ENCODE assay signal across 9 mouse cellular contexts in genomic region chr4:41498921-41499391, GRCm38 (mm10). TPM values are rescaled to one million over a fixed set of nuclear protein-coding genes. Genes with fewer than 3 reads are reported as not detected.
DNase-seq lines count a peak whose midpoint lies in the region; TF ChIP-seq lines count a peak whose summit lies in the region.
"Had no signal": no experiment of that assay in that cellular context is flagged by ENCODE, and none has a peak within 500 bp of the region (broad histone marks: within the 10 kb centered on the region; RNA-seq: fewer than 3 reads in every experiment).

No protein-coding gene starts in this region.

- H3K4me1 ChIP-seq in brown adipose tissue, adult 24 weeks (ENCODE audit: control insufficient read depth, insufficient read depth, insufficient read length, low read length), result peaks cover 8% of the 10 kb centered on the region; the same call in 1 of the 2 replicates
- peaks cover 44% of the 10 kb centered on the region for H3K4me1 ChIP-seq in midbrain, embryonic 10.5 days

- H3K27me3 ChIP-seq in midbrain, embryonic 10.5 days (ENCODE audit: low read depth, poor library complexity, severe bottlenecking), result peaks cover 89% of the 10 kb centered on the region

- intact Hi-C loops in gastrocnemius, adult 2 months (cut with DNase I), result no loop called here

- peak overlapping the region; percentile 99 for H3K27ac ChIP-seq in gastrocnemius, adult 2 months
- H3K27ac ChIP-seq in brown adipose tissue, adult 24 weeks (replicated peaks; ENCODE audit: low read depth, low read length), result no peak overlapping the region
- no peak overlapping the region for H3K27ac ChIP-seq in midbrain, embryonic 10.5 days (replicated peaks)

- peaks cover 14% of the 10 kb centered on the region for H3K36me3 ChIP-seq in midbrain, embryonic 10.5 days

- no peaks in the 10 kb centered on the region for H3K9me3 ChIP-seq in midbrain, embryonic 10.5 days (replicated peaks)

- 1% methylated on average over 43 of the region's 43 CpGs for WGBS in midbrain, embryonic 10.5 days

- TF ChIP-seq CTCF in gastrocnemius, adult 2 months (IDR thresholded peaks at IDR 0.05), result no peak

- DNase-seq in gastrocnemius, adult 2 months, result no peak
- no peak for DNase-seq in gastrocnemius, adult 18-20 months (ENCODE audit: low spot score)
- peak; percentile 9 for DNase-seq in induced T-regulatory cell, adult 2 months (ENCODE audit: low read depth)
- DNase-seq in midbrain, embryonic 10.5 days (ENCODE audit: low spot score), result peak; percentile 55
- DNase-seq in spleen, postnatal 36 days (ENCODE audit: low spot score in 2 of 2), result no peak
- DNase-seq in spleen, postnatal 4 days (ENCODE audit: low spot score in 2 of 2), result no peak
- DNase-seq in urinary bladder, adult 18-20 months (ENCODE audit: low spot score in 2 of 2), result no peak

- H3K4me3 ChIP-seq in gastrocnemius, adult 2 months, result peak overlapping the region; percentile 87
- peak overlapping the region; percentile 7; the same call in 1 of the 2 replicates for H3K4me3 ChIP-seq in brown adipose tissue, adult 24 weeks (ENCODE audit: insufficient read depth, low read depth, low read length)
- H3K4me3 ChIP-seq in midbrain, embryonic 10.5 days, result peak overlapping the region; percentile 51

RNA-seq across cellular contexts. Expression of gene AI464131, which starts 3.9 kb away (rescaled TPM):
- 10 to 100 TPM; 75.0 to 87.5 TPM for total RNA-seq in gastrocnemius, adult 2 months (2021)
- total RNA-seq in gastrocnemius, adult 18-20 months (2021), result 10 to 100 TPM; 57.2 to 76.3 TPM
- 8.7 and 13.8 TPM in 2 replicates for polyA plus RNA-seq in brown adipose tissue, adult 24 weeks (2012; ENCODE audit: insufficient read depth, insufficient read length, missing spikeins)
- 7.3 and 9.2 TPM in 2 replicates for polyA plus RNA-seq in midbrain, embryonic 10.5 days (2016; fragmentation: Nextera tagmentation; extraction: Ambion mirVana)

RNA-seq across cellular contexts. Expression of gene 1110017D15Rik, which starts 18.2 kb away (rescaled TPM):
- under 1 TPM in 1 of 2 experiments, not detected in 1; 0.67 TPM for total RNA-seq in gastrocnemius, adult 2 months (2021)
- total RNA-seq in gastrocnemius, adult 18-20 months (2021), result not detected
- polyA plus RNA-seq in brown adipose tissue, adult 24 weeks (2012; ENCODE audit: insufficient read depth, insufficient read length, missing spikeins), result not detected in 2 replicates
- 3.4 and 4.2 TPM in 2 replicates for polyA plus RNA-seq in midbrain, embryonic 10.5 days (2016; fragmentation: Nextera tagmentation; extraction: Ambion mirVana)
- total RNA-seq: CH12.LX had no signal

RNA-seq across cellular contexts. Expression of gene Nudt2, which starts 34.0 kb away (rescaled TPM):
- total RNA-seq in gastrocnemius, adult 2 months (2021), result 10 to 100 TPM; 22.7 to 27.6 TPM
- total RNA-seq in gastrocnemius, adult 18-20 months (2021), result 10 to 100 TPM; 26.5 to 28.8 TPM
- 60.1 and 71.7 TPM in 2 replicates for polyA plus RNA-seq in brown adipose tissue, adult 24 weeks (2012; ENCODE audit: insufficient read depth, insufficient read length, missing spikeins)
- 63.3 and 65.6 TPM in 2 replicates for polyA plus RNA-seq in midbrain, embryonic 10.5 days (2016; fragmentation: Nextera tagmentation; extraction: Ambion mirVana)

RNA-seq across cellular contexts. Expression of gene Kif24, which starts 34.3 kb away (rescaled TPM):
- under 1 TPM; 0.31 to 0.33 TPM for total RNA-seq in gastrocnemius, adult 2 months (2021)
- under 1 TPM; 0.21 to 0.32 TPM for total RNA-seq in gastrocnemius, adult 18-20 months (2021)
- polyA plus RNA-seq in brown adipose tissue, adult 24 weeks (2012; ENCODE audit: insufficient read depth, insufficient read length, missing spikeins), result 0.55 TPM in 1 of 2 replicates, not detected in the other
- 13.5 and 15.1 TPM in 2 replicates for polyA plus RNA-seq in midbrain, embryonic 10.5 days (2016; fragmentation: Nextera tagmentation; extraction: Ambion mirVana)

Comparison
In these comparisons a context has a peak if more than half of its experiments do, and no peak if none do; other contexts are left out.
1. DNase-seq: peak in induced T-regulatory cell, adult 2 months (single experiment) and midbrain, embryonic 10.5 days (single experiment); none in gastrocnemius, adult 2 months (single experiment), gastrocnemius, adult 18-20 months (single experiment), spleen, postnatal 36 days (0 of 2), spleen, postnatal 4 days (0 of 2) and urinary bladder, adult 18-20 months (0 of 2).
2. H3K4me3 ChIP-seq: peak in every context shown above with its lines; median percentile 87 in gastrocnemius, adult 2 months; 51 in midbrain, embryonic 10.5 days; 7 in brown adipose tissue, adult 24 weeks.